Mouse (Mus musculus) embryo, embryonic 9.5 days (tissue): ENCODE measurements at regions not wholly inside any gene's neighbourhood (a gene's known extent, or its start where the extent isn't known, plus 50 kb on each side); places are given as distances from the start of the nearest gene placed in this dataset.

Source experiments
- DNase-seq: peaks from one replicate; pipeline ENCODE4 v3.0.0-alpha.2; 2017; ENCODE audit errors: extremely low spot score

GRCm38 (mm10) chr17:84028157-84028970 is 159.4 kb downstream of the Zfp36l2 start:
- DNase-seq: peak; percentile 92

DNA sequence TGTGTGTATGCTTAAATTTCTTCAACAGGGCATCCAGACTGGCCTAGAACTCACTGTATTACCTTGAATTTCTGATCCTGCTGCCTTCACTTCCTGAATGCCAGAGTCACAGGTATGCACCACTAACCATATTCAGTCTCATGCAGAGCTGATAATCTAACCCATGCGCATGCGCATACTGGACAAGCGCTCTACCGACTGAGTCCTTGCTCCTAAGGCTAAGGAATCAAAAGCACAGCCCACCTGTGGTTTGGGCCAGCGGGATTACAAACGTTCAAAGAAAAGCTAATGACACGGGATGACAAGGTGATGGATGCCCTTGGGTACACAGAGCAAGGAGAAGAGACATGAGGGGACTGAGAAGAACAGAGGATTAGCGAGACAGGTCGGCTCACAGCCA is 160.5 kb downstream of the Zfp36l2 start:
- DNase-seq: no peak

DNA sequence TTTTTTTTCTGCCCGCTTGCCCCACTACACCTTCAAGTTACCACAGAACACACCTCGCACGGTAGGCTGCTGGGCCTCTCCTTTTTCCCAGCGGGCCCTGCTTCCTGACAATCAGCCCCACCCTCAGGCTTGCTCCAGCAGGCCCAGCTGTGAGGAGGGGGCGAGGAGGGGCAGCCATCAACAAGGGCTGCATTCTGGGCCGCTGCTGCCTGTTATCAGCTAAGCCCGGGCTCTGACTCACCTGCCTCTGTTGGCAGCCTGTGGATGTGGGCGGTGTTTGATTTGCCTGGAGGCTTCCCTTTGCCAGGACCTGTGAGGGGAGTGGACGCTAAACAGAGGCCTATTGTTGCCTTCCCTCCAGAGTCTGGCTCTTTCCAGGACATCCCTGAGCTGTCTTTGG is 161.6 kb downstream of the Zfp36l2 start:
- peak; percentile 36 for DNase-seq

GRCm38 (mm10) chr17:84022358-84022757 is 165.4 kb downstream of the Zfp36l2 start:
- no peak for DNase-seq

- DNase-seq: no peak
These were observed 168.9 kb downstream of the Zfp36l2 start for GRCm38 (mm10) chr17:84018817-84019216.

DNA sequence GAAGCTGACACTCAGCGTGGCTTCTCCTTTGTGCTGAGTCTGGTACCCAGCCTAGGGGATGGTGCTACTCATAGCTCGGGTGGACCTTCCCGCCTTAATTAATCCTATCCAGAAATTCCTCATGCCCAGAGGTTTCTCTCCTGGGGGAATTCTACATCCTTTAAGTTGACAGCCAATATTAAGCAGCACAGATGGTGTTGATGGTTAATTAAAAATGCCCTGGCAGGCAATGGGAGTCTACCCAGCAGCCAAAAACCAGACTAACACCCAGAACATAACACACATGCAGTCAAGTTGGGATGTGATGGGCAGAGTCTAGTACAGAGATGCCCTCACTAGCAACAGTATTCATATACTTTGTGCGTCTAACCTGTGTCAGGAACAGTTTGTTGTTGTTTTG is 169.9 kb downstream of the Zfp36l2 start:
- DNase-seq: no peak

DNA sequence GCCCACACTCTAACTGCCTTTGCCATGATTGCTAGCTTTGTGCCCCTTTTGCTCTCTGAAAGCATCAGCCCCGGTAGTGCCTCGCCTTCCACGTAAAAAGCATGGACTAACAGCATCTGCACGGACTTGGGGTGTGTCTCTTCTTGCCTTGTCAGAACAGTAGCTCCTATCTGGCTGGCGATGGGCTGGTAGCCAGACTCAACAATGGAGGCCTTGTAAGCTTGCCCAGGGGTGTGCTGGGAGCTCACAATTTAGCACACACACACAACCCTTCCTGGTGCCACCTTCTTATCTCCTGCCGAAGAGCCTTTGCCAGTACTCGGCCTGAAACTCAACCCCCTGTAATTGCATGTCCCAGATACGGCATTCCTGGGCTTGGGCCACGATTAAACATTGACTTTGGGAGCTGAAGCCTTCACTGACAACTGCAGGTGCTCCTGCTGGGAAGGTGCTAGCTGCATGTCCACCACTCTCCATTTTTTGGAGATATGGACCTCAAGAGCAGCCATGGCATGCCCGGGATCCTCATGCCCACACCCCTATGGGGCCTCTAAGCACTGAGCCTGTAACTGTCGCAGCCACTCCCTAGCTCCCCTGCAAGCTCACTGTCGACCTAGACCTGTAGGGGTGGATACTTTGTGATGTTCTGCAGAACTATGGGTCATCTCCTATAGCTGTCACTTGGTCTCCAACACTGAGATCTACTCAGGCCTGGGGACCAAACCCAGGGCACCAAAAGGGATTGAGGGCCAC is 166.7 kb upstream of the Haao start:
- DNase-seq: no peak

GRCm38 (mm10) chr17:84010492-84011060 is 162.8 kb upstream of the Haao start:
- DNase-seq: no peak

DNA sequence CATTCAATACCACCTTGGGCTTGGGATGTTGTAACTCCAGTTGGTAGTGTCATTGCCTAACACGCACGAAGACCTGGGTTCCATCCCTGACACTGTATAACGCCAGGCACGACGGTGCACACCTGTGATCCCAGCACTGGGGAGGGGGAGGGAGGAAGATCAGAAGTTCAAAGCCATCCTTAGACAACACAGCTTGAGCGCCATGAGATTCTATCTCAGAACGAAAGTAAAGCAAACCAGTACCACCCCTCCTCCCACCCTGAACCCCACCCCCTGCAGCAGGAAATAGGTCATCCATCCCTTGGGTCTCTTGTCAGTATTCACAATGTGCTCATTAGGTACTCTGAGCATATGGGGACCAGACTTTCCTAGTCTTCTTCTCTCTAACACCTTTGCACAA is 162.2 kb upstream of the Haao start:
- no peak for DNase-seq

- DNase-seq: no peak
These were observed 161.4 kb upstream of the Haao start for GRCm38 (mm10) chr17:84009194-84009593.

DNA sequence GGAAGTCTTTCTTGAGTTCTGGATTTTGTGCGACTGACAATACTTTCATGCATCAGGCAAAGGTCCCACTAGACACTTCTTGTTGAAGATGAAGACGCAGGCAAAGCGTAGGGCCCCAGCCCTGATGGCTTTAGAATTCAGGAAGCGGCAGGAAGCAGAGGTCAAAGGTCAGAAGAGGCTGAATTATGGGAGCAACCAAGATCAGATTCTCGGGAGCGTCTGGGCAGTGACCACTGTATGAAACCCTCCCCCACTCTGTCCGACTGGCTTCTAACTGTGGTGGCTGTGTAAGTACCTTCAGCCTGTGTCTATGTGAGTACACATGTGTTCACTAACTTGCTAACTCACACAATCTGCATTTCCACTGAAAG is 160.9 kb upstream of the Haao start:
- peak; percentile 49 for DNase-seq

DNA sequence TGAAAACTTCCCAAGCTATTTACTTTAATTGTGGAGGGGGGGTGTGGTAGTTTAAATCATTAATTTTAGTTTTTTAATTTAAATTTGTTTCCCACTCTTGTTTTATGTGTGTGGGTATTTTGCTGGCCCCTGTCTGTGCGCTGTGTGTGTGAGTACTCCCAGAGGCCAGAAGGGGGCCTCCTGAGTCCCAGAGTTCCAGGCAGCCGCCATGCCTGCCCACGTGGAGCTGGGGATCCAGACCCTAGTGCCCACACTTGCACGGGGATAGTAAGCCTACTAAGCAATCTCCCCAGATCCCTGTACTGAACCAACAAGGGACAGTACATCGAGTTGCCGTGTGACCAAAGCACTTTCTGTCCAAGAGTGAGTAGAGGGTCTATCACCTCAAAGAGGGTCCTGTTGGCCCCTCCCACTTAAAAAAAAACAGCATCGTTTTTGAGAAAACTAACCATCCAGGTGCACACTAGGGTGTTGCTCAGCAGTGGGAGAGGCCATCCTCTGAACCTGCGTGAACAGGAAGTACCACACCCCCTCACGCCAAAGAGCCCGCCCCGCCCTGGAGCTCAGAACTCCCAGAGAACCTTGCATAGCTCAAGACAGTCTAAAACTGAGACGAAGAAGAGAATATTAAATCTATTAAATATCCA is 160.4 kb upstream of the Haao start:
- no peak for DNase-seq

GRCm38 (mm10) chr17:84006748-84007147 is 159.0 kb upstream of the Haao start:
- no peak for DNase-seq

DNA sequence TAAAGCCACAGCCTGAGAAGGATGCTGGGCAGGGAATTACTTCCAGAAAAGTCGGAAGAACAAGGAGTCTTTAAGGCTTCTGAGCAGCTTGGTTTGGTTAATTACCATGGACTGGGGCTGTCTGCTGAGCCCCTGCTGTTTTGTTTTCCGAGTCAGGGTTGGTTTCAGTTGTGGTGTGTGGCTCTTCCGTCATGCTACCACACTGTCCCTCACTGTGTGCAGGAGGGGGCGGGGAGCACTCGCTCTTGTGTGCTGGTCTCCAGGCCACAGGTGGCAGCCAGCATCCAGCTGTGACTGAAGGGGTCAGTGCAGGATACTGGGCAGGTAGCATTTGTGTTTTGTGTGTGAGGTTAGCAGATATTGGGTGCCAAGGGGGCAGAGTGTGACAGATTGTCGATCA is 156.5 kb upstream of the Haao start:
- no peak for DNase-seq

GRCm38 (mm10) chr17:84003489-84004234 is 155.9 kb upstream of the Haao start:
- peak; percentile 42 for DNase-seq

DNA sequence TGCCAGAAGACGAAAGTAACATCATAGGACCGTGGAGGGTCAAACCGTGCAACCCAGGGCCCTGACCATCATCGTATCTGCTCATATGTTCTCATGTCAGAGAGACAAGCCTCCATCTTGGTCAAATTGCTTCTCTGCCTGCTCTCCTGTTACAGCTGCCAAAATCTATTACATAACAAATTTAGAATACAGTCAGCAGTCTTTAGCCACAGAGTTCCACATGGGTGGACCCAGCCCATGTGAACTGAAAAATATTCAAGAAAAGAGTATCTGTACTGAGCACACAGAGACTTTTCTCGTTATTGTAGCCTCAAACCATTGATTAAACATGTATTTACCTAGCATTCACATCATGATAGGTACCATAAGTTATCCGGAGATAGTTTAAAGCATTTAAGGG is 155.2 kb upstream of the Haao start:
- no peak for DNase-seq

DNA sequence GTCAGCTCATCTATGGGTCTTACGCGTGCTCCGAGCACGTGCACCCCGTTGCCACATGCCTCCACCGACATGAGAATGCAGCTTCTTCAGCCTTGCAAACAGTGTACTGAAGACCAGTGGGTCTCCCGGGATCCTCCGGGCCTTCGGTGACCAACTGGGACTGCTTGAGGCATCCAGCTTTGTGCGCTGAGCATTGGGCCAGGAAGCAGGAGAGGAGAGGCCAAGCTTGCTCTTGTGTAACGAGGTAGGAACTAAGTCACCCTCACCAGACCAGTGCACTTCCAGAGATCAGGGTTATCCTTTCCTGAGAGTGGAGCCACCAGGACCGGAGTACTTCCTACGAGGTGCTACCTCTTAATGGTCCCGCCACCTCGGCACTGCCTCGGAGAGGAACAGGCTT is 154.6 kb upstream of the Haao start:
- DNase-seq: no peak

DNA sequence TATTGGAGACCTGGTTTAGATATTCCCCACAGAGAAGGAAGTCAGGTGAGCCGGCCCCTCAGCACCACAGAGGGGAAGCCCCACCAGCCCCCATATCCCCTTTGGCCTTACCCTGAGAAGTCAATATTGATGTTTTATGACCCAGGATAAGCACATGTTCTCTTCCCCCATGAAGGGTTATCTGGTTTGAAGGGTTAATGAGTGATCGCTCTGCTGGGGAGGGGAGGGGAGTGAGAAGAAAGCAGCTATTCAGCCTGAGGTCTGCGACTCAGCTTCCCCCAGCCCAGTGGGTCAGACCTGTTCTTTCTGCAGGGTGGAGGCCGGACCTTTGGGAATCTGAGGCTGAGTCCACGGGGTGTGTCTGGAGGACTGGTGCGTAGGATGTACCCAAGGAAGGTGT is 152.4 kb upstream of the Haao start:
- DNase-seq: no peak

DNA sequence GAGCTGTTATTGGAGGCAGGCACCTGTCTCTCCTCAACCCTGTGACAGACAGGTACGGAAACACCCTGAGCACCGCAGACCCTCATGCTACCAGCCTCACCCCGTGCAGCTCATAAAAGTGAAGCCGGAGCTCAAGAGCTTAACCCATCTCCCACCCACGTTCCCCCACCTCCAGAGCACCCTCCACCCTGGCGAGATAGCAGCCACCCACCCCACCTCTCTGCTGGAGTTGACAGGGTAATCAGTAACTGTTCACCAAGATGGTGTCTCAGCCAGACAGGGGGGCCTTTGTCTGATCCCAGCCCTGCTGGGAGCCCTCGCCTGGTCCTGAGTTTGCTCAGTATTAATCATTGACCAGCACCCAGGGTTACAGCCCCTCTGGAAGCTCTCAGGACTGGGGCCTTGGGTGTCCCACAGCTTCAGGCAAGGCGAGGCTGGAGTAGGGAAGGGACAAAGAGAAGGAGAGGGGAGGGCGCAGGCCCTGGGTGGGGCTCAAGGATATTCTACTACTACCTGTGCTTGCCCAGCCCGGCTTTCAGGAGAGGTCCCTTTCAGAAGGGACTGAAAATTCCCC is 151.3 kb upstream of the Haao start:
- no peak for DNase-seq

DNA sequence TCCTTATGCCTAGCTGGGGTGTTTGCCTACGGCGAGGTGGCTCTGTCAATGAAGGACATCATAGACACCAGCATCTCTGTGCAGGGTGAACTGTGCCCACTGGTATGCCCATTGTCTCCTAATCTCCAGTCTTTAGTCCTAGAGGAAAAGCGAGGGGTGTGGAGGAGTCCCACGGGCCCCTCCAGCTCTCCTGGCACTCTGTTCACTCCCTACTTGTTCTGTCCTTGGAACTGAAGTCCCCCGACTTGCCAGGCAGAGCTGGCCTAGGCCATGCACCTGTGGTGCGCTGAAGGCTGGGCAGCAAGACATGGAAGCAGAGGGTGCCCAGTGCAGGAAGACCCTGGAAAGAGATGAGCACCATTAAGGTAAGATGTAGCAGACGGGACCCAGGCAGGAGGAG is 150.6 kb upstream of the Haao start:
- DNase-seq: no peak

GRCm38 (mm10) chr17:83997778-83998177 is 150.0 kb upstream of the Haao start:
- DNase-seq: no peak
